Mouse (Mus musculus) stomach, embryonic 15.5 days (tissue): ENCODE measurements around the gene Klre1. TPM values are rescaled to one million over a fixed set of nuclear protein-coding genes. Genes with fewer than 3 reads are reported as not detected.
"Not testable (repeated sequence)": the region's sequence is repeated elsewhere in the genome, so short reads cannot be mapped to it uniquely, and the experiment has no call there.

Experiments used
- ATAC-seq: fragments of 200-750 bp; cut with Nextera tagmentation; 2 replicates; pipeline ENCODE4 v1.8.0; 2017; ENCODE audit warnings: low read depth, moderate number of reproducible peaks, moderate TSS enrichment; ENCODE audit not compliant: insufficient read depth, low FRiP score
- H3K27ac ChIP-seq: fragments of 300-500 bp; sonication (generic); 2 replicates; pipeline ENCODE4 v1.5.1; 2015; ENCODE audit warnings: mild to moderate bottlenecking, inconsistent platforms
- H3K27me3 ChIP-seq: fragments of 300-500 bp; sonication (generic); replicated peaks from 2 replicates; pipeline ENCODE4 v1.6.1; 2015; ENCODE audit warnings: inconsistent platforms
- H3K36me3 ChIP-seq: fragments of 300-500 bp; sonication (generic); 2 replicates; pipeline ENCODE4 v1.6.1; 2015; ENCODE audit warnings: inconsistent platforms
- H3K4me1 ChIP-seq: fragments of 300-500 bp; sonication (generic); 2 replicates; pipeline ENCODE4 v1.6.1; 2015; ENCODE audit warnings: inconsistent platforms
- H3K4me2 ChIP-seq: fragments of 300-500 bp; sonication (generic); 2 replicates; pipeline ENCODE4 v1.6.1; 2015; ENCODE audit warnings: mild to moderate bottlenecking, inconsistent platforms
- H3K4me3 ChIP-seq: fragments of 300-500 bp; sonication (generic); replicated peaks from 2 replicates; pipeline ENCODE4 v1.5.1; 2015; ENCODE audit warnings: inconsistent platforms
- H3K9ac ChIP-seq: fragments of 300-500 bp; sonication (generic); 2 replicates; pipeline ENCODE4 v1.6.1; 2015; ENCODE audit warnings: inconsistent platforms
- H3K9me3 ChIP-seq: fragments of 300-500 bp; sonication (generic); 2 replicates; pipeline ENCODE4 v1.6.1; 2016; ENCODE audit warnings: inconsistent platforms
- WGBS: fragments of 180-500 bp; shearing (Covaris S2); methylation state at CpG from one replicate; pipeline ENCODE4 v1.1.7; 2015; 5-methylcytosine and 5-hydroxymethylcytosine counted together
- polyA plus RNA-seq: library from polyadenylated mRNA; unstranded; fragments of >200 nt; fragmentation: Nextera tagmentation; extraction: Ambion mirVana; gene quantifications from 2 replicates; pipeline ENCODE4 v1.2.1, GENCODE M21; 2015

Klre1 gene
- polyA plus RNA-seq, 1 experiment from 2014 or later, result not detected

GRCm38 (mm10) chr6:129608372-129608771 lies 30.7 kb downstream of the Klre1 start:
- H3K4me1 ChIP-seq, result no peaks in the 10 kb centered on the region
- no peak overlapping the region for H3K27ac ChIP-seq
- H3K36me3 ChIP-seq, result no peaks in the 10 kb centered on the region
- no peak overlapping the region for H3K4me3 ChIP-seq
- H3K9ac ChIP-seq, result no peak overlapping the region
- ATAC-seq, result no peak
- H3K27me3 ChIP-seq, result no peaks in the 10 kb centered on the region
- no peak overlapping the region for H3K4me2 ChIP-seq
- no peaks in the 10 kb centered on the region for H3K9me3 ChIP-seq

- Histone ChIP-seq H3K9me3 (no peaks in the 10 kb centered on the region), H3K4me1 (no peaks in the 10 kb centered on the region), H3K36me3 (no peaks in the 10 kb centered on the region), H3K27ac (no peak within 1 kb of the TSS), H3K4me2 (no peak within 1 kb of the TSS), H3K27me3 (no peaks in the 10 kb centered on the region), H3K4me3 (no peak within 1 kb of the TSS), H3K9ac (no peak within 1 kb of the TSS)
- no peak for ATAC-seq
- 78% methylated on average over 4 of the region's 4 CpGs for WGBS
These were observed 46.0 kb downstream of the Klre1 start, which contains the start of gene Klrk1 for GRCm38 (mm10) chr6:129623735-129624134. Gene Klrk1, minus strand, starts transcription at chr6:129623864.

- not testable (repeated sequence) for H3K36me3 ChIP-seq, H3K9me3 ChIP-seq, H3K4me1 ChIP-seq, H3K4me3 ChIP-seq, ATAC-seq, H3K4me2 ChIP-seq, H3K27ac ChIP-seq, H3K27me3 ChIP-seq, H3K9ac ChIP-seq
- WGBS, result 65% methylated on average over 2 of the region's 2 CpGs
These were observed 53.3 kb downstream of the Klre1 start for GRCm38 (mm10) chr6:129631046-129631445.

Other genes starting within 250 kb of the Klre1 start
- not detected in 2 replicates for gene 4922502D21Rik, start 246.1 kb upstream of the Klre1 start, polyA plus RNA-seq
- gene Clec12a, start 235.2 kb upstream of the Klre1 start, polyA plus RNA-seq, result 1.9 and 2.6 TPM in 2 replicates
- gene Clec12b, start 192.0 kb upstream of the Klre1 start, polyA plus RNA-seq, result 0.19 TPM in 1 of 2 replicates, not detected in the other
- 1.2 and 1.6 TPM in 2 replicates for gene Clec1b, start 180.6 kb upstream of the Klre1 start, polyA plus RNA-seq
- gene Clec9a, start 169.0 kb upstream of the Klre1 start, polyA plus RNA-seq, result 0.12 and 0.13 TPM in 2 replicates
- gene Clec1a, start 125.9 kb upstream of the Klre1 start, polyA plus RNA-seq, result 2.9 and 3.6 TPM in 2 replicates
- gene Olr1, start 70.7 kb upstream of the Klre1 start, polyA plus RNA-seq, result 0.05 and 0.14 TPM in 2 replicates
- 0.30 TPM in 1 of 2 replicates, not detected in the other for gene Tmem52b, start 65.3 kb upstream of the Klre1 start, polyA plus RNA-seq
- gene Gabarapl1, start 44.7 kb upstream of the Klre1 start, polyA plus RNA-seq, result 40.2 and 42.1 TPM in 2 replicates
- 0.83 and 1.4 TPM in 2 replicates for gene Klrd1, start 13.9 kb downstream of the Klre1 start, polyA plus RNA-seq
- 0.22 and 0.45 TPM in 2 replicates for gene Klrk1, start 46.0 kb downstream of the Klre1 start, polyA plus RNA-seq
- not detected in 2 replicates for gene Klrc3, start 65.4 kb downstream of the Klre1 start, polyA plus RNA-seq
- 0.05 TPM in 1 of 2 replicates, not detected in the other for gene Klrc2, start 82.8 kb downstream of the Klre1 start, polyA plus RNA-seq
- gene Klrc1, start 101.1 kb downstream of the Klre1 start, polyA plus RNA-seq, result 0.14 and 0.19 TPM in 2 replicates
- not detected in 2 replicates for gene Klri1, start 139.2 kb downstream of the Klre1 start, polyA plus RNA-seq
- 0.03 TPM in 1 of 2 replicates, not detected in the other for gene Klri2, start 162.6 kb downstream of the Klre1 start, polyA plus RNA-seq
- not detected in 2 replicates for gene Gm156, start 206.4 kb downstream of the Klre1 start, polyA plus RNA-seq